Mouse (Mus musculus) MEL-GATA-1-ER (cell line): ENCODE results near the gene Capn8.

Experiments used
- DNase-seq: peaks from one replicate; pipeline ENCODE4 v3.0.0-alpha.2; 2012; ENCODE audit warnings: low read depth; ENCODE audit errors: extremely low read depth

Capn8 gene

DNA sequence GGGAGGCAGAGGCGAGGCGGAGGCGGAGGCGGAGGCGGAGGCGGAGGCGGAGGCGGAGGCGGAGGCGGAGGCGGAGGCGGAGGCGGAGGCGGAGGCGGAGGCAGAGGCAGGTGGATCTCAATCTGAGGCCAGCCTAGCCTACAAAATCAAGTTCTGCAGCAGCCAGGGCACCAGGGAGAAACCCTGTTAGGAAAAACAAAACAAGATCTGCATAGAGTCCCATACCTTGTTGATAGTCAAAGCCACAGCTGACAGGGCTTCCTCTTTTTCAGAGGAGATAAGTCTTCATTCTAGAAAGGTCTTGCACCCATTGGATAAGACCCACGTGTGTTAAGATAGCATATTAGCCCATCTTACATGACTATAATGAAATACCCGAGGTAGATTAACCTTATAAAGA, 113.3 kb downstream of the Capn8 start:
- DNase-seq = no peak

GRCm38 (mm10) chr1:182679169-182679568, 114.4 kb downstream of the Capn8 start:
- DNase-seq = no peak

- no peak for DNase-seq
These were observed 114.8 kb downstream of the Capn8 start for GRCm38 (mm10) chr1:182679582-182679981.
